Mouse (Mus musculus): ENCODE measurements at regions not wholly inside any gene's neighbourhood (a gene's known extent, or its start where the extent isn't known, plus 50 kb on each side); places are given as distances from the start of the nearest gene placed in this dataset.

DNA sequence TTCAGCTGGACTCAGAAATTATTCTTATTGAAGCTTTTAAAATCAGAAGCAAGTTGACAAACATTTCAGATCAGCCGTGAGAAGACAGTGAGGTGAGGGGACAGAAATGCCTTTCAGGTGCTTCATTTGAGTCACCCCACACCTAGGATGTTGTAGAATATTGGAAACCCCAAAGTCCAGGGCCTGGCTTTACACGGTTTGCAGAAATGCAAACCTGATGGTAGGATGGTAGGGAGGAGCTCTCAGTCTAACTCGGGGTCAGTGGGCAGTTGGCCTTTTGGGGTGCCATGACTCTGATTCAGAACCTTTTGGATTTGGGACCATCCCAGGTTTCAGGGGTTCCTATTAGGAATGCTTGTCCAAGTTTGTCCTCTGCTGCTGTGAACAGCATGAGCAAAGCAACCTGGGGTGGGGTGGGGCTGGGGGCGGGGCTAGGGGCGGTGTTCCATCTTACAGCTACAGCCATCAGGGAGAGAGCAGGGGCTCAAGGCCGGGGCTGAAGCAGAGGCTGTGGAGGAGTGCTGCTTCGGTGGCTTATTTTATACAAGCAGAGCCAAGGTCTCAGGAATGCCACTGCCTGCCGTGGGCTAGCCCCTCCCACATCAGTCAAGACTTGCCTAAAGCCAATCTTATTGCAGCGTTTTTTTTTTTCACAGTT is 113.3 kb downstream of the Amer2 start:
- H3K27me3 ChIP-seq (ENCODE audit: control insufficient read depth, insufficient read depth, insufficient read length) = peaks cover 10% of the 10 kb centered on the region
- H3K4me3 ChIP-seq = no peak overlapping the region
- H3K79me2 ChIP-seq (ENCODE audit: control insufficient read depth, insufficient read depth) = no peaks in the 10 kb centered on the region
- H3ac ChIP-seq (ENCODE audit: control insufficient read depth, insufficient read length) = no peak overlapping the region
- H3K4me2 ChIP-seq (ENCODE audit: low read depth) = no peak overlapping the region
- TF ChIP-seq E2F4 (IDR thresholded peaks at IDR 0.05; ENCODE audit: insufficient read depth) = no peak
- TF ChIP-seq SRF (IDR thresholded peaks at IDR 0.05; ENCODE audit: control insufficient read depth, insufficient read length, low read depth) = no peak
- TF ChIP-seq REST (IDR thresholded peaks at IDR 0.05; ENCODE audit: insufficient read depth, insufficient read length) = no peak
- no peak for TF ChIP-seq USF1 (IDR thresholded peaks at IDR 0.05; ENCODE audit: low read depth)
- no peak for TF ChIP-seq POLR2A (IDR thresholded peaks at IDR 0.05; ENCODE audit: insufficient read length, low read depth)
- no peak for TF ChIP-seq TCF12 (IDR thresholded peaks at IDR 0.05; ENCODE audit: insufficient read depth, poor library complexity, severe bottlenecking)
- TF ChIP-seq MYOG (IDR thresholded peaks at IDR 0.05; ENCODE audit: control insufficient read depth in 1 of 3, insufficient read depth in 1 of 3, insufficient read length in 2 of 3, low read depth in 2 of 3) = no peak
- TF ChIP-seq MAX (IDR thresholded peaks at IDR 0.05; ENCODE audit: low read depth) = no peak
- TF ChIP-seq CEBPB (IDR thresholded peaks at IDR 0.05; ENCODE audit: insufficient read depth, poor library complexity, severe bottlenecking) = no peak
- no peak for TF ChIP-seq MYOD1 (IDR thresholded peaks at IDR 0.05; ENCODE audit: control insufficient read depth in 1 of 3, insufficient read length in 2 of 3, low read depth in 2 of 3)
- TF ChIP-seq POLR2AphosphoS2 (IDR thresholded peaks at IDR 0.05; ENCODE audit: insufficient read length, low read depth) = no peak
- no peak for TF ChIP-seq TCF3 (IDR thresholded peaks at IDR 0.05; ENCODE audit: insufficient read length, low read depth)
- no peaks in the 10 kb centered on the region for H3K36me3 ChIP-seq (ENCODE audit: control insufficient read depth, insufficient read depth)

DNA sequence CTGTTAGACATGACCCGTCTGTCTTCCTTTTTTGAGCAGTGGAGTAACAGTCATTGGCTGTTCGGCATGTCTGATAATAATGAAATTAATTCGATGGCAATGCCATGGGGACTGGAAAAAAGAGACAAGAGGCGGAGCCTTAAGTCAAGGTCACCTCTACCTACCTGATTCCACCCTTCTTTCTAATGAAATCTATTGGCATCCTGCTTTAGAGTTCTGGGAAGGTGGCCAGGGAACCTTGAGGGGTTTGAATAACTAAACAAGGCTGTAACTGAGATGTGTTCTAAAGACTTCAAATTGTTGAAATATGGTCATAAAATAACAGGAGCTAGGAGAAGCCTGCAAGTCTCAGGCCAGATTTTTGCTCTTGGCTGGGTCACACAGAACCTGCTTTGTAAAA is 116.1 kb downstream of the Amer2 start:
- no peak for TF ChIP-seq REST (IDR thresholded peaks at IDR 0.05; ENCODE audit: insufficient read depth, insufficient read length)
- no peak for TF ChIP-seq SRF (IDR thresholded peaks at IDR 0.05; ENCODE audit: control insufficient read depth, insufficient read length, low read depth)
- TF ChIP-seq TCF3 (IDR thresholded peaks at IDR 0.05; ENCODE audit: insufficient read length, low read depth) = no peak
- TF ChIP-seq MAX (IDR thresholded peaks at IDR 0.05; ENCODE audit: low read depth) = no peak
- TF ChIP-seq POLR2AphosphoS2 (IDR thresholded peaks at IDR 0.05; ENCODE audit: insufficient read length, low read depth) = no peak
- TF ChIP-seq TCF12 (IDR thresholded peaks at IDR 0.05; ENCODE audit: insufficient read depth, poor library complexity, severe bottlenecking) = no peak
- TF ChIP-seq USF1 (IDR thresholded peaks at IDR 0.05; ENCODE audit: low read depth) = no peak
- no peak for TF ChIP-seq CEBPB (IDR thresholded peaks at IDR 0.05; ENCODE audit: insufficient read depth, poor library complexity, severe bottlenecking)
- TF ChIP-seq POLR2A (IDR thresholded peaks at IDR 0.05; ENCODE audit: insufficient read length, low read depth) = no peak
- no peak for TF ChIP-seq MYOD1 (IDR thresholded peaks at IDR 0.05; ENCODE audit: control insufficient read depth in 1 of 3, insufficient read length in 2 of 3, low read depth in 2 of 3)
- Histone ChIP-seq H3K27me3 (ENCODE audit: control insufficient read depth, insufficient read depth, insufficient read length) (peaks cover 10% of the 10 kb centered on the region), H3ac (ENCODE audit: control insufficient read depth, insufficient read length) (no peak overlapping the region)

DNA sequence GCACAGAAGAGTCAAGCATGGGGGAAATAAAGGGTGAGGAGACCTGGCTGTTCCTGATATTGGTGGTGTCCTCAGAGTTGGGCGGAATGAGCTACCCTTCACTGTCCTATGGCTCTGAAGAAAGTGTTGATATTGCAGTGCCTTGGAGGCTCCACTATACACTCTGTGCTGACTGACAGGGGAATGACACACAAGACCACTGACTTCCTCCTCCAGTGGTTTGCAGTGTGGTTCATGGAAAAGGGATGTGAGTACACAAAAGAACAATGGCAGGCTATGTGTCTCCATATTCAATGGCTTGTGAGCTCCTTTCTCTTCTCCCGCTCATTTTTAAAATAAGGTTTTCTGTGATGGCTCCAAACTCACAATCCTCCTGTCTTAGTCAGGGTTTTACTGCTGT is 117.8 kb downstream of the Amer2 start:
- peaks cover under 1% of the 10 kb centered on the region for H3K27me3 ChIP-seq (ENCODE audit: control insufficient read depth, insufficient read depth, insufficient read length)

More for the DNA sequence above, 116.1 kb downstream of the Amer2 start:
- Histone ChIP-seq H3K4me2 (ENCODE audit: low read depth) (no peak overlapping the region), H3K79me2 (ENCODE audit: control insufficient read depth, insufficient read depth) (no peaks in the 10 kb centered on the region), H3K4me3 (no peak overlapping the region), H3K36me3 (ENCODE audit: control insufficient read depth, insufficient read depth) (no peaks in the 10 kb centered on the region)

DNA sequence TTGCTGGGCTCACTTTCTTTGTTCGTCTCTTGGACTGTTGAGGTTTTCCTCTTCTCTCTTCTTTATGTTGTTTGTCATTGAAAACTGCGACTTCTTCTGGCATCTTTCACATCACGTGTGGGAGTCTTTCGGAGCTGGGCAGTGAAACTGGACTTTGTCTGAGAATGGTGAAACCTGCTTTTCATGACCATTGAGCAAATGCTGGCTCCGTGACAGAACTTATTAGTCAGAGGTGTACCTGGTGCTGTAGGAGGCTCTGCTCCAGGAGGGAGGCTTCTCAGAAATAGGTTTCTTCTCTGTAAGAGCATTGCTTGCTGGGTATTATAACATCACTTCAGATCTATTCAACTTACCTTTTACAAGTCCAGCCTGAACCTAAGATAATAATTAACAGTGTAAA is 122.4 kb downstream of the Amer2 start:
- no peaks in the 10 kb centered on the region for H3K79me2 ChIP-seq (ENCODE audit: control insufficient read depth, insufficient read depth)
- H3K4me3 ChIP-seq = no peak overlapping the region
- no peaks in the 10 kb centered on the region for H3K27me3 ChIP-seq (ENCODE audit: control insufficient read depth, insufficient read depth, insufficient read length)
- no peak overlapping the region for H3ac ChIP-seq (ENCODE audit: control insufficient read depth, insufficient read length)
- no peak overlapping the region for H3K4me2 ChIP-seq (ENCODE audit: low read depth)
- no peaks in the 10 kb centered on the region for H3K36me3 ChIP-seq (ENCODE audit: control insufficient read depth, insufficient read depth)
- TF ChIP-seq TCF12 (IDR thresholded peaks at IDR 0.05; ENCODE audit: insufficient read depth, poor library complexity, severe bottlenecking) (no peak), USF1 (IDR thresholded peaks at IDR 0.05; ENCODE audit: low read depth) (no peak), CEBPB (IDR thresholded peaks at IDR 0.05; ENCODE audit: insufficient read depth, poor library complexity, severe bottlenecking) (no peak), TCF3 (IDR thresholded peaks at IDR 0.05; ENCODE audit: insufficient read length, low read depth) (no peak), POLR2A (IDR thresholded peaks at IDR 0.05; ENCODE audit: insufficient read length, low read depth) (no peak), POLR2AphosphoS2 (IDR thresholded peaks at IDR 0.05; ENCODE audit: insufficient read length, low read depth) (no peak), SRF (IDR thresholded peaks at IDR 0.05; ENCODE audit: control insufficient read depth, insufficient read length, low read depth) (no peak), MAX (IDR thresholded peaks at IDR 0.05; ENCODE audit: low read depth) (no peak), E2F4 (IDR thresholded peaks at IDR 0.05; ENCODE audit: insufficient read depth) (no peak), REST (IDR thresholded peaks at IDR 0.05; ENCODE audit: insufficient read depth, insufficient read length) (no peak), MYOG (IDR thresholded peaks at IDR 0.05; ENCODE audit: control insufficient read depth in 1 of 3, insufficient read depth in 1 of 3, insufficient read length in 2 of 3, low read depth in 2 of 3) (no peak), MYOD1 (IDR thresholded peaks at IDR 0.05; ENCODE audit: control insufficient read depth in 1 of 3, insufficient read length in 2 of 3, low read depth in 2 of 3) (no peak)

More for the DNA sequence above, 117.8 kb downstream of the Amer2 start:
- no peaks in the 10 kb centered on the region for H3K79me2 ChIP-seq (ENCODE audit: control insufficient read depth, insufficient read depth)
- no peak overlapping the region for H3K4me2 ChIP-seq (ENCODE audit: low read depth)
- no peaks in the 10 kb centered on the region for H3K36me3 ChIP-seq (ENCODE audit: control insufficient read depth, insufficient read depth)
- TF ChIP-seq E2F4 (IDR thresholded peaks at IDR 0.05; ENCODE audit: insufficient read depth) (no peak), SRF (IDR thresholded peaks at IDR 0.05; ENCODE audit: control insufficient read depth, insufficient read length, low read depth) (no peak), REST (IDR thresholded peaks at IDR 0.05; ENCODE audit: insufficient read depth, insufficient read length) (no peak), TCF12 (IDR thresholded peaks at IDR 0.05; ENCODE audit: insufficient read depth, poor library complexity, severe bottlenecking) (no peak), POLR2A (IDR thresholded peaks at IDR 0.05; ENCODE audit: insufficient read length, low read depth) (no peak), CEBPB (IDR thresholded peaks at IDR 0.05; ENCODE audit: insufficient read depth, poor library complexity, severe bottlenecking) (no peak), USF1 (IDR thresholded peaks at IDR 0.05; ENCODE audit: low read depth) (no peak), POLR2AphosphoS2 (IDR thresholded peaks at IDR 0.05; ENCODE audit: insufficient read length, low read depth) (no peak), MAX (IDR thresholded peaks at IDR 0.05; ENCODE audit: low read depth) (no peak), MYOD1 (IDR thresholded peaks at IDR 0.05; ENCODE audit: control insufficient read depth in 1 of 3, insufficient read length in 2 of 3, low read depth in 2 of 3) (no peak), MYOG (IDR thresholded peaks at IDR 0.05; ENCODE audit: control insufficient read depth in 1 of 3, insufficient read depth in 1 of 3, insufficient read length in 2 of 3, low read depth in 2 of 3) (no peak), TCF3 (IDR thresholded peaks at IDR 0.05; ENCODE audit: insufficient read length, low read depth) (no peak)
- no peak overlapping the region for H3K4me3 ChIP-seq
- no peak overlapping the region for H3ac ChIP-seq (ENCODE audit: control insufficient read depth, insufficient read length)

Measured in myocyte (in vitro differentiated cells).